Mouse (Mus musculus): Measurements from ENCODE around the gene Stx3. TPM values are rescaled to one million over a fixed set of nuclear protein-coding genes. Genes with fewer than 3 reads are reported as not detected.

The Stx3 gene
- polyA plus RNA-seq, 1 experiment from 2014 or later, result 23.2 TPM

- H3K36me3 ChIP-seq (ENCODE audit: control insufficient read depth, insufficient read depth, low read length), result no peaks in the 10 kb centered on the region; the same call in 1 of the 2 replicates
- no peaks in the 10 kb centered on the region for H3K4me1 ChIP-seq (ENCODE audit: control insufficient read depth, insufficient read depth, low read length)
- H3K9ac ChIP-seq (replicated peaks; ENCODE audit: low read depth, low read length), result no peak overlapping the region
- H3K4me2 ChIP-seq (replicated peaks; ENCODE audit: low read depth, low read length), result no peak overlapping the region
- H3K4me3 ChIP-seq (ENCODE audit: low read depth, low read length), result no peak overlapping the region
- no peaks in the 10 kb centered on the region for H3K9me3 ChIP-seq (ENCODE audit: control insufficient read depth, low read depth, low read length)
- ATAC-seq (ENCODE audit: insufficient number of reproducible peaks, insufficient read depth, low FRiP score, low read depth), result no peak
- no peak overlapping the region for H3K27ac ChIP-seq (ENCODE audit: low read length)
- 74% methylated on average over 8 of the region's 8 CpGs for WGBS
- H3K27me3 ChIP-seq (ENCODE audit: control insufficient read depth, insufficient read depth, low read length), result no peaks in the 10 kb centered on the region
Measured at GRCm38 (mm10) chr19:11800531-11801315, 18.5 kb downstream of the Stx3 start.

- Histone ChIP-seq H3K4me1 (ENCODE audit: control insufficient read depth, insufficient read depth, low read length) (no peaks in the 10 kb centered on the region), H3K9me3 (ENCODE audit: control insufficient read depth, low read depth, low read length) (no peaks in the 10 kb centered on the region), H3K9ac (replicated peaks; ENCODE audit: low read depth, low read length) (no peak overlapping the region), H3K27me3 (ENCODE audit: control insufficient read depth, insufficient read depth, low read length) (no peaks in the 10 kb centered on the region), H3K36me3 (ENCODE audit: control insufficient read depth, insufficient read depth, low read length) (no peaks in the 10 kb centered on the region; the same call in 1 of the 2 replicates), H3K4me2 (replicated peaks; ENCODE audit: low read depth, low read length) (no peak overlapping the region), H3K27ac (ENCODE audit: low read length) (no peak overlapping the region), H3K4me3 (ENCODE audit: low read depth, low read length) (no peak overlapping the region)
- ATAC-seq (ENCODE audit: insufficient number of reproducible peaks, insufficient read depth, low FRiP score, low read depth), result no peak
- WGBS, result 79% methylated on average over 6 of the region's 6 CpGs
Measured at GRCm38 (mm10) chr19:11794447-11794846, 24.8 kb downstream of the Stx3 start.

- Histone ChIP-seq H3K4me1 (ENCODE audit: control insufficient read depth, insufficient read depth, low read length) (no peaks in the 10 kb centered on the region), H3K9ac (replicated peaks; ENCODE audit: low read depth, low read length) (no peak overlapping the region), H3K9me3 (ENCODE audit: control insufficient read depth, low read depth, low read length) (no peaks in the 10 kb centered on the region), H3K27ac (ENCODE audit: low read length) (no peak overlapping the region), H3K4me3 (ENCODE audit: low read depth, low read length) (no peak overlapping the region), H3K4me2 (replicated peaks; ENCODE audit: low read depth, low read length) (no peak overlapping the region), H3K27me3 (ENCODE audit: control insufficient read depth, insufficient read depth, low read length) (no peaks in the 10 kb centered on the region), H3K36me3 (ENCODE audit: control insufficient read depth, insufficient read depth, low read length) (no peaks in the 10 kb centered on the region; the same call in 1 of the 2 replicates)
- no peak for ATAC-seq (ENCODE audit: insufficient number of reproducible peaks, insufficient read depth, low FRiP score, low read depth)
- WGBS, result 57% methylated on average over 2 of the region's 2 CpGs
Measured at GRCm38 (mm10) chr19:11793741-11794359, 25.4 kb downstream of the Stx3 start.

GRCm38 (mm10) chr19:11791825-11792224, 27.4 kb downstream of the Stx3 start:
- no peaks in the 10 kb centered on the region for H3K27me3 ChIP-seq (ENCODE audit: control insufficient read depth, insufficient read depth, low read length)
- no peak overlapping the region for H3K9ac ChIP-seq (replicated peaks; ENCODE audit: low read depth, low read length)
- H3K9me3 ChIP-seq (ENCODE audit: control insufficient read depth, low read depth, low read length), result no peaks in the 10 kb centered on the region
- no peaks in the 10 kb centered on the region; the same call in 1 of the 2 replicates for H3K36me3 ChIP-seq (ENCODE audit: control insufficient read depth, insufficient read depth, low read length)
- 86% methylated on average over 5 of the region's 5 CpGs for WGBS
- no peak overlapping the region for H3K4me2 ChIP-seq (replicated peaks; ENCODE audit: low read depth, low read length)
- no peak for ATAC-seq (ENCODE audit: insufficient number of reproducible peaks, insufficient read depth, low FRiP score, low read depth)
- no peak overlapping the region for H3K27ac ChIP-seq (ENCODE audit: low read length)
- H3K4me3 ChIP-seq (ENCODE audit: low read depth, low read length), result no peak overlapping the region
- no peaks in the 10 kb centered on the region for H3K4me1 ChIP-seq (ENCODE audit: control insufficient read depth, insufficient read depth, low read length)

DNA sequence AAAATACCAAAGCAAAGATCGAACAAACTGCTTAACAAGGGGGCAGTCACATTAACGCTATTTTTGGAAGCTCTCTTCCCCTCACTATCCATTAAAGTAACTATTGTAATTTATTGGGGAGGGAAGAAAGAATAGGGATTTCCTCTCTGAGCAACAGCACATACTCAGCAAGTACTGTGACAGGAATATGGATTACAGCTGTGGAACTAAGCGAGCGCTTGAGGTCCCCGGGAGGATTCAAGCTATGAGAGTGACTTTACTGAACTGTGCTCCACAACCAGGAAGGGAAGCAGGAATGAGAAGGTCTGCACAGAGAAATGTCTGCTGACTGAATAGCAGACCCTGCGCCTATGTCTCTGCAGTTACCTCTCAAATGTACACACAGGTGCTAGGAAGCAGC, 30.3 kb downstream of the Stx3 start:
- Histone ChIP-seq H3K9ac (replicated peaks; ENCODE audit: low read depth, low read length) (no peak overlapping the region), H3K36me3 (ENCODE audit: control insufficient read depth, insufficient read depth, low read length) (peaks cover 4% of the 10 kb centered on the region), H3K9me3 (ENCODE audit: control insufficient read depth, low read depth, low read length) (no peaks in the 10 kb centered on the region), H3K4me3 (ENCODE audit: low read depth, low read length) (no peak overlapping the region), H3K4me1 (ENCODE audit: control insufficient read depth, insufficient read depth, low read length) (no peaks in the 10 kb centered on the region), H3K4me2 (replicated peaks; ENCODE audit: low read depth, low read length) (no peak overlapping the region), H3K27ac (ENCODE audit: low read length) (no peak overlapping the region), H3K27me3 (ENCODE audit: control insufficient read depth, insufficient read depth, low read length) (no peaks in the 10 kb centered on the region)
- 72% methylated on average over 6 of the region's 6 CpGs for WGBS
- no peak for ATAC-seq (ENCODE audit: insufficient number of reproducible peaks, insufficient read depth, low FRiP score, low read depth)

DNA sequence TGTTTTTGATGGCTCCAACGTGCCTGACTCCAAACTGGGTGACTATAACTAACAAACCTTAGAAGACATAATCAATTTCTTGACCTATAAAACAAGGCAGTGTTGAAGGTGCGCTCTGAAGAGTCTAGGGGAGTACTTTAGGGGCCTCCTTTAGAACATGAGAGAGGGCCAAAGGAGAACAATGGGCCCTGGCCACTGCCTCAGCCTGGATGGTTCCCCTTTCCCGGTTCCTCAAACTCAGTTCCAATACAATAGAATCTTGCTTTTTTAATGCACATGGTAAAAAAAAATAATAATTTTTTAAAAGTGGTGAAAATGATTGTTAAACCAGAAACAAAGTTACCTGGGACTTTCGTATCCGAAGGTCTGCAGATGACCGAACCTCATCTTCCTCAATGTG, 31.4 kb downstream of the Stx3 start:
- H3K4me3 ChIP-seq (ENCODE audit: low read depth, low read length), result no peak overlapping the region
- H3K36me3 ChIP-seq (ENCODE audit: control insufficient read depth, insufficient read depth, low read length), result peaks cover 4% of the 10 kb centered on the region
- 95% methylated on average over 6 of the region's 6 CpGs for WGBS
- H3K4me2 ChIP-seq (replicated peaks; ENCODE audit: low read depth, low read length), result no peak overlapping the region
- no peak overlapping the region for H3K27ac ChIP-seq (ENCODE audit: low read length)
- no peaks in the 10 kb centered on the region for H3K4me1 ChIP-seq (ENCODE audit: control insufficient read depth, insufficient read depth, low read length)
- no peak overlapping the region for H3K9ac ChIP-seq (replicated peaks; ENCODE audit: low read depth, low read length)
- no peak for ATAC-seq (ENCODE audit: insufficient number of reproducible peaks, insufficient read depth, low FRiP score, low read depth)
- H3K9me3 ChIP-seq (ENCODE audit: control insufficient read depth, low read depth, low read length), result no peaks in the 10 kb centered on the region
- no peaks in the 10 kb centered on the region for H3K27me3 ChIP-seq (ENCODE audit: control insufficient read depth, insufficient read depth, low read length)

DNA sequence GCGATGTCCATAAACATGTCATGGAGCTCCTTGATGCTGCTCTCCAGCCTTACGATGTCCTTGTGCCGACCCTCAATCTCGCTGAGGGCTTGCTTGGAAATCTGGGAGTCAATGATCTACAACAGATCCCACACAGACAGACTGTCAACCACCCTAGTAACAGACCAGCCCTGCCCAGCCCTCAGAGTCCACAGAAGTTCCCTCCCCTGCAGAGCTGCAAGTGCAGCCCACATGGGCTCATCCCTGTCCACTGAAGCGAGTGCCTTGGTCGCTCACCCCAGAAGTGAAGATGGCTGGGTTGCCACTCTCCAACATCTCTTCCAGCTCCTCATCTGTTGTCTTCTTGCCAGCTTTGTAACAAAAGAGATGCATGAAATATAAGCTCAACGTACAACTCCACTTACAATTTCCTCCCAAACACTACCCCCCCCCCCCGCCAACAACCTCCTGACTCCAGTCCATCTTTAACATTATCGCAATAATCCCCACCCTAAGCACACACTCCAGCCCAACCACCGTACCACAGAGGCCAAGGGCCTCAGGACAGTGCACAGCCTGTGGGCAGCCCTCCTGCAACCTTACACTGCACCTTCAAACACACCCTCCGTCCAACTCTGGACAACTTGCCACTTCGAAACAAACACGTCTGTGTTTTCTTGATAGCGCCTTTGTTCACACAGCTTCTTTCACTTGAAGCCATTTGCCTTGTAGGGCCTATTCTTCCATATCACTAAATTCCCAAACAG, 33.6 kb downstream of the Stx3 start:
- Histone ChIP-seq H3K4me1 (ENCODE audit: control insufficient read depth, insufficient read depth, low read length) (no peaks in the 10 kb centered on the region), H3K27ac (ENCODE audit: low read length) (no peak overlapping the region), H3K4me3 (ENCODE audit: low read depth, low read length) (no peak overlapping the region), H3K27me3 (ENCODE audit: control insufficient read depth, insufficient read depth, low read length) (no peaks in the 10 kb centered on the region), H3K9ac (replicated peaks; ENCODE audit: low read depth, low read length) (no peak overlapping the region), H3K9me3 (ENCODE audit: control insufficient read depth, low read depth, low read length) (no peaks in the 10 kb centered on the region), H3K36me3 (ENCODE audit: control insufficient read depth, insufficient read depth, low read length) (peaks cover 4% of the 10 kb centered on the region), H3K4me2 (replicated peaks; ENCODE audit: low read depth, low read length) (no peak overlapping the region)
- ATAC-seq (ENCODE audit: insufficient number of reproducible peaks, insufficient read depth, low FRiP score, low read depth), result no peak
- 92% methylated on average over 14 of the region's 14 CpGs for WGBS

- Histone ChIP-seq H3K27ac (ENCODE audit: low read length) (no peak overlapping the region), H3K9me3 (ENCODE audit: control insufficient read depth, low read depth, low read length) (no peaks in the 10 kb centered on the region), H3K4me1 (ENCODE audit: control insufficient read depth, insufficient read depth, low read length) (no peaks in the 10 kb centered on the region), H3K4me2 (replicated peaks; ENCODE audit: low read depth, low read length) (no peak overlapping the region), H3K36me3 (ENCODE audit: control insufficient read depth, insufficient read depth, low read length) (peaks cover 10% of the 10 kb centered on the region; the same call in 1 of the 2 replicates), H3K27me3 (ENCODE audit: control insufficient read depth, insufficient read depth, low read length) (no peaks in the 10 kb centered on the region), H3K4me3 (ENCODE audit: low read depth, low read length) (no peak overlapping the region), H3K9ac (replicated peaks; ENCODE audit: low read depth, low read length) (no peak overlapping the region)
- no peak for ATAC-seq (ENCODE audit: insufficient number of reproducible peaks, insufficient read depth, low FRiP score, low read depth)
- 62% methylated on average over 7 of the region's 7 CpGs for WGBS
Measured at GRCm38 (mm10) chr19:11777191-11777865, 41.9 kb downstream of the Stx3 start.

Measured in stomach, embryonic 14.5 days (tissue).